Mouse (Mus musculus) megakaryocyte, embryonic 14.5 days (primary cell): ENCODE measurements around the gene Sympk.

Experiments used
- FLI1 ChIP-seq: IDR thresholded peaks from 2 replicates; pipeline ENCODE4 v1.6.1; 2012; ENCODE audit warnings: low read length, inconsistent platforms, mixed read lengths
- GATA1 ChIP-seq: IDR thresholded peaks from 3 replicates; pipeline ENCODE4 v1.6.1; 2012; ENCODE audit warnings: mixed read lengths, low read length, inconsistent platforms, borderline replicate concordance

- no peak for TF ChIP-seq FLI1
- no peak for TF ChIP-seq GATA1
These were observed 74.6 kb downstream of the Sympk start for GRCm38 (mm10) chr7:19098811-19099210.
